Mouse (Mus musculus): Measurements from ENCODE around the gene Cox7a1.
"Not testable (repeated sequence)": the region's sequence is repeated elsewhere in the genome, so short reads cannot be mapped to it uniquely, and the experiment has no call there.

The Cox7a1 gene

DNA sequence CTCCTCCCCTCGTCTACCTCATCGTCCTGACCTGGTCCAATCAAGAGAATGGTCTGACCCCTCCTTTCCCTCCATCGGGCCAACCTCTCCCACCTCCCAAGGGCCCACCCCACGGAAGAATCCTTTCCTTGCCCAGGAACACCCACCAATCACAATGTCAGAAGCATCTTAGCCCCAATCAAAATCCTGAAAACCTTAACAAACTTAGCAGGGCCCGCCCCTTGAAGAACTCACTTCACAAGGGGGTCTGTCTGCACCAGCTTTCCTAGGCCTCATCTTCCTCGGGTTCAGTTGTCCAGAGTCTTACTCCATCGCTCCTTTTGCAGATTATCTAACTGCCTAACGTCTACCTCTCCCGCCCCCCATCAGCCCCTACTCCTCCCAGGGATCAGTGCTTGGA lies 9.1 kb downstream of the Cox7a1 start:
- no peak for DNase-seq (ENCODE audit: low spot score)

DNA sequence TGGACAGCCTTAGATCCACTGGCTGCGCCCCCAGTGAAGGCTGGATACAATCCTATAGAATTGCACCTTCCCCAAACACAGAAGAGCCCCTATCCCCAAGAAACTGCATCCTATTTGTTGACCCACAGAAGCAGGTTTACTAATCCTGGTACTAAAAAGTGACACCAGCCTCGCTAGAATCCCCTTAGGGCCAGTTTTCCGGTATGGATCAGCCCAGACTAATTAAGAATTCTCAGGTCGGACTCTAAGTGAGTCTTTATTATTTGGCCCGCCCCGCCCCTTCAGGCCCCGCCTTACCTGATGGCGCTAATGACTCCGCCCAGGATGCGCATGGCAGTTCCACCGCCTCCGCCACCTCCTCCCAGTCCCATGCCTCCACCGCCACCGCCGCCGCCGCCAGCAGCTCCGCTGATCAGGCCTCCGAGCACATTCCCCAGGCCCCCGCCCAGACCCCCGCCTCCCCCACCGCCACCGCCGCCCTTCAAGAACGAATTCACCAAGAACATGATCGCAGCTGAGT lies 9.7 kb downstream of the Cox7a1 start:
- DNase-seq (ENCODE audit: low spot score): peak; percentile 78

DNA sequence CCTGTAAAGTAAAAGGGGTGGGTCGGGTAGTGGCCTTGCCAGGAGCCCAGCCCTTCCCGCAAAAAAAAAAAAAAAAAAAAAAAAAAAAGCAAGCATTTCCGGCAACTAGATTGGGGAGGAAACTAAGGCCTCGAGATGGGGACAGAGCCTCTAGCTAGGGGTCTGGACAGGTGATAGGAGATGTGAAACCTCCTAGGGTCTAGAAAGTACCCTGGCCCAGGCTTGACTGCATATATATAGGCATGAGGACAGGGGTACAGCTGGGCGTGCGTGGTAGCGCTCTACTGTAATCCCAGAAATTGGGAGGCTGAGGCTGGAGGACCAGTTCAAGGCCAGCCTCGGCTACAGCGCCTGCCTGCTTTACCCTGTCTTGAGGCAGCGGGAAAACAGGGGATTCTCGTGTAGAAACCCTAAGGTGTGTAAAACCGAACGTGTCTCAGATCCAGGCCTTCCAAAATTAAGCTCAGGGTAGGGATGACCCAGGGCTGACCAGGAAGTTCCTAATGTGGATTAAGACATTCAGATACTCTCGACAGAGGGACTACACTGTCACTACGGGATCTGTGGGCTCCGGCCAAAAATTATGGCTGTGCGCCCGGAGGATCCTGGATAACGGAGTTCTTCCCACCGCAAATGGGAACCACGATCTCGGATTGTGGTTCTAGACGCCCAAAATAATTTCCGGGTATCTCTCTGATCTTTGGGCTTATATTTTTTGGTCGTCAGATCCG lies 10.3 kb downstream of the Cox7a1 start:
- DNase-seq (ENCODE audit: low spot score): peak; percentile 40

DNA sequence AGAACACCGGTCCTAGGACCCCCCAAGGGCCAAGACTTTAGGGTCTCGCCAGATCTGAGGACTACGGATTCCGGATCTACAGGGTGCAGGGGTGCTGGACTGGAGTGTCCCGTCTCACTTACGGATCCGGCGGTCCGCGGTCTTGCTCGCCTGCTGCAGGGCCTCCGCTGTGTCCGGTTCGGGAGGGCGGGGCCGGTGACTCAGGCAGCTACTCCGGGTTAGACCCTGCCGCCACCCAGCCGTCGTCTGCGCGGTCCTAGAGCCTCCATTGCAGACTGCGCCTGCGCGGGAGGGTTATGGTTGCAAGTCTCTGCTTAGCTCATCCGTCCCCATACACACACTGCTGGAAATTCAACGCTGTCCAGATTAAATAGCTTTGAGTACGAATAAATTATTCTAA lies 10.9 kb downstream of the Cox7a1 start:
- peak; percentile 97 for DNase-seq (ENCODE audit: low spot score)

DNA sequence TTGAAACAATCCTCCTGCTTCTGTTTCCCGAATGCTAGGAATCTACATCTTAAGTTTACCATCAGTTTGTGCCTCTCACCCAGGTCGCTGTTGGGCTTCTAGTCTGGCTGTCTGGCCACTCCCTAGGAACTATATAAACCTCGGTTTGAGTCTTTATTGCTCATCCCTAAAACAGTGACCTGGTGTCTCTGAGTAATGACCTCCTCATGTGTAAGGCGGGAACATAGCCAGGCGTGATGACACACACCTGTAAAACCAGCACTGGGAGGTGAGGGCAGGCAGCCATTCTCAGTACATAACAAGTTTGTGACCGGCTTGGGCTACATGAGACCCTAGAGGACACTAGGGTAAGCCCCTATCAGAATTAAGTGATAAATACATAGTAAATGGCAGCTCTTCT lies 11.5 kb downstream of the Cox7a1 start:
- DNase-seq (ENCODE audit: low spot score): no peak

DNA sequence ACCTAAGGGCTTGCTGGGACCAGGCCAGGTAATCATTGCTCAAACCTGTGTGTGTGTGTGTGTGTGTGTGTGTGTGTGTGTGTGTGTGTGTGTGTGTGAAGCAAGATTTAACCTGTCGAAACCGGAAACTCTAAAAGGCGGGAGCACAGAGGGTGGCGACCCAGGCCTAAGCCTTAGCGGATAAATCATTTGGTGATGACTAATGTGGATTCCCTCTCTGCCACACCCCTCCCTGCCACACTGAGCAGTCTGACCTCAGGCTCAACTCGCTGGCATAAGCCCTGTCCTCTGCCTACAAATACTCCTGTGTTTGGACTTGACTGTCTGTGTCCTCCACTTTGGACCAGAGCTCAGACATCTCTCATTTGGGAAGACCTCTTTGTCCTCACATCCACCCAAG lies 12.2 kb downstream of the Cox7a1 start:
- DNase-seq (ENCODE audit: low spot score): no peak

DNA sequence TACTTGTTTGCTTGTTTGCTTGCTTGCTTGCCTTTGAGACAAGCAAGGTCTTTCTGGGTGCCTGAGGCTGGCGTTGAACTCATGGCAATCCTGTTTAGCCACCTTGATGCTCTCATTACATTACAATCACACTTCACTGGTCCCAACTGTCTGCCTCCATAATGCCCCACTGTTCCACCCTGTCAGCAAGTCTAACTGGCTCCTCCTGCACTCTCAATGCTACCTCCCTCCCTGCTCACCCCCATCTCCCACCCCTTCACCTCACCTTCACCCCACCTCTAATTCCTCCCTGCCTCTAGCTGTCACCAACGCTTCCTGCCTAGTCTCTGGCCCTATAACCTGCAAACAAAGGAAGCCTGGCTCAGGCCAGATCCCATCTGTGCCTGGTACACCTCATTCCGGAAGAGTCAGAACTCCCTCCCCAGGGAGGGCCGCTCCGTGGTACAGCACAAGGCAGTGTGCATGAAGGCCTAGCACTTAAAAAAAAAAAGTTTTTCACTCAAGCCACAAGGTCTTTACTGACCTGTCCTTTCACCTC lies 13.7 kb downstream of the Cox7a1 start:
- DNase-seq (ENCODE audit: low spot score): no peak

DNA sequence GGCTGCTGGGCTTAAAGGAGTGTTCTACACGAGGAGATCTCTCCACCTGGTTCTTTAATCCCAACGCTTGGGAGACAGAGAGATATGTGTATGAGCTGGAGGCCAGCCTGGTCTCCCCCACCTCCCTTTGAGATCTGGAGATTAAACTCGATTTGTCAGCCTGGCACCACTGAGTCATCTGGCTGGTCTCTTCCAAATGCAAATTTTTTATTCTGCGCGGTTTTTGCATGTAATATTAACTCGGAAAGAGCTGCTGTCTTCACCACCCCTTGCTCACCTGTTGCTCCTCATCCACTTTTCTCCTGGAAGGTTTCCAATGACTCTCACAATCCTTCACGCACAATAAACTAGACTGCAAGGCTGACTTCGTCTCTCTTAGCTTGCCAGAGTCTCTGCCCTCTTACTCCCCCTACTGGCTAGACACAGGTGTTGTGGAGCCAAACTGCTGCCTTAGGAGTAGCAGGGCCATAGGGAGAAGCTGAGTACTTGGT lies 14.6 kb downstream of the Cox7a1 start, which contains the start of gene Capns1:
Gene Capns1, minus strand, starts transcription at position 331 of the 491 bp plus-strand sequence.
- DNase-seq (ENCODE audit: low spot score): peak; percentile 90

DNA sequence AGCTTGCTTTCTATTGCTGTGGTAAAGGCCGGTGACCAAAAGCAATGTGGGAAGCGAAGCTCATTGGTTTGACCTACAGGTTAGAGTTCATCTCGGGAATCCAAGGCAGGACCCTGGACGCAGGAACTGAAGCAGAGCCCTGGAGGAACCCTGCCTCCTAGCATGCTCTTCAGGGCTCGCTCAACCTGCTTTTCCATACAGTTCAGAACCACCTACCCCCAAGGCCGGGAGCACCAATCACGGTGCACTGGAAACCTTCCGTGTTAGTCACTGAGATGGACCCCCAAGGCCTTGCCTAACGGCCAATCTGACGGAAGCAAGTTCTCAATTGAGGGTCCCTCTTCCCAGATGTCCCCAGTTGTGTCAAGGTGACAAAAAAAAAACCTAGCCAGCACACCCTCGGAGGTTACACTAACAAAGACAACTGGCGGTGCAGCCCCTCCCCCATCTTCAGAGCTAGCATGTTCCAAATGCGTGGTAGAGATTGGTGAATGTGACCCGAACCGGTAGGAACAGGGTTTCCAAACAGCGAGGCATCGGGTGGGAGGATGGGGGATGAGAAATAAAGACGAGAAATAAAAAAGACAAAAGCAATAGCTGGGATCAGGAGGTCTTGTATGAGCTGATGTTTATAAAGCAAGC lies 15.7 kb downstream of the Cox7a1 start:
- no peak for DNase-seq (ENCODE audit: low spot score)

DNA sequence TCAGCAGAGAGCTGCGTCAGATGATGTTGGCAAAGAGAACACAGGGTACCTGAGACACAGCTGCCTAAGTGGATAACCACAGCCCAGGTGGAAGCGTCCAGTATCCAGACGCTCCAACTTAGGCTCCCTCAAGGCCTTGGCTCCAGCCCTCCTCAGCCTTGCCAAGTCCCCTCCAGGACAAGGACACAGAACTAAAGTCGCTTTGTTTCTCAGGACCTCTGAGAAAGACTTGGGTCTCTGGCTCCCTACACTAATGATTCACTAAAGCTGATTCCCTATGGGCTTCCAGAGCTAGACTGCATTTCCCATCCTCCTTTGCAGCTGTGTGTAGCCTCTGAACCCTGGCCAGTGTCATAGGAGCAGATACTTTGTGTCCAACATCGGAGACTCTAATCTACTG lies 16.3 kb downstream of the Cox7a1 start:
- DNase-seq (ENCODE audit: low spot score): no peak

DNA sequence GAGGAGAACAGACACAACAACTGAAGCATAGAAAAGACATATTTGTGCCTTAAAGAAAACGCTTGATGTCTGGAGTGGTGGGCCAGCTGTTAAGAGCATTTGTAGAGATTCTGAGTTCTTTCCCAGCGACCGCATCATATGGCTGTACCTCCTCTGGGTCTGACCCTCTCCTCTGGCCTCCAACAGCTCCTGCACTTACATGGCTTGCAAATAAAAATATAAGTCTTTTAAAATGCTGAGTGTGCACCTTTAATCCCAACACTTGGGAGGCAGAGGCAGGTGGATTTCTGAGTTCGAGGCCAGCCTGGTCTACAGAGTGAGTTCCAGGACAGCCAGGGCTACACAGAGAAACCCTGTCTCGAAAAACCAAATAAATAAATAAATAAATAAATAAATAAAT lies 16.7 kb downstream of the Cox7a1 start:
- DNase-seq (ENCODE audit: low spot score): not testable (repeated sequence)

DNA sequence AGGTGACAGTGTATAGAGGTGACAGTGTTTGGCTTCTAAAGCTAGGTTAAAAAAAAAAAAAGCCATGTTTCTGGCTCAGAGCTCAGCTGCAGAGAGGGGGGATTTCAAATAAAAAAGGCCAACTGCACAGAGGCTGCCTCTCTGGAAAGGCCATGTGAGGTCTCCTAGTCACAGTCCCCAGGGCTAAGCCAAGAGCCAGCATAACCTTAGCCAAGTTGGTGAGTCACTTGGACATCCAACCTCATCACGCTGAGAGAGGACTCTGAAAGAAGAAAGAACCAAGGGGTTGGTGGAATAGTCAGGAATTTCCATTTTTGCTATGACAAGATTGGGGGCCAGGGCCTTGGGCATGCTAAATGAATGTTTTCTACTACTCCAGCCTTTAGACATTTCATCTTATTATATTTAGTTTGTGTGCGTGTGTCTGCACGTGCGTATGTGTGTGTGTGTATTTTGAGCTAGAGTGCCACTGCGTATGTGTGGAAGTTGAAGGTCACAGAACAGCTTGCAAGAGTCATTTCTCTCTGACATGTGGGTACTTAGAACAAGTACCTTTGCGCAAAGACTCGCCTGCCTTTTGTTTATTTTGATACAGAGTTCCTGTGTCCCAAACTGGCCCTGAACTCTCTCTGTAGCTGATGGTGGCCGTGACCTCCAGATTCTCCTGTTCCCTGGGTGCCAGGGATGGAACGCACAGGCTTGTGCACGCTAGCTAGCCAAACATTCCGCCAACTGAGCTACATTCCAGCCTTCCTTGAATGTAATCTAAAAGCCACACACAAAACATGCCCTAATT lies 19.1 kb downstream of the Cox7a1 start:
- no peak for DNase-seq (ENCODE audit: low spot score)

DNA sequence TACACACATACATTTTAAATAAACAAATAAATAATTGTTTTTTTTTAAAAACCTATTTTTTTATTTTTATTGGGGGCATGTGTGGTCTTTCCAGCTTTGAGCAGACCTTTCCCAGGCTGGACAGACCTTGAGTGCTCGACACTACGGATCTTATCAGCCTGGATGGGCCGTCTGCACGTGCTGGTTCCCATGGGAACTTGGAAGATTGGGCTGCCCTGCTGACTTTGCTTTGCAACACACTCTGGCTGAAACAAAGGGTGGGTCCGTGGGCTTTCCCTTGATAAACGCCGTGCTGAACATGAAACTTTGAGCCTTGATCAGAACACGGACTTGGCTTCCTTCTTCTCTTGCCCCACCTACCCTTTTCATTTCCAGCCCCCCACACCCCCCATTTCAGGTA lies 20.4 kb downstream of the Cox7a1 start:
- no peak for DNase-seq (ENCODE audit: low spot score)

DNA sequence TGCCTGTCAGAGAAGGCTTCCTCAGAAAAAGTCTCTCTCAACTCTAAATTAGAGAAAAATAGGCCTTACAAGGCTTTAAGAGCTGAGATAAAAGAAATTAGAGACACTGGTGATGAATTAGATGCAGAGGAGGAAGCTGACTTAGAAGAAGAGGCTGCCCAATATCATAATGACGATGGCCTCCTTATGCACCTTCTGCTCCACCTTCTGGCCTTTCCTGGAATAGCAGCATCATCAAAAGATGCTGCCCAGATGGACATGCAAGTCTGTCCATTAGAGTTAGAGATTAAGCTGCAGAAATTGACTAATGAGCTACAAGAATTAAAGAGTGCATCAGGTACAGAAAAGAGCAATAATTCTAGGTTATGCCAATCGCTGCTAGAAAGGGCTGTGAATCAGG lies 21.4 kb downstream of the Cox7a1 start:
- peak; percentile 82 for DNase-seq (ENCODE audit: low spot score)

DNA sequence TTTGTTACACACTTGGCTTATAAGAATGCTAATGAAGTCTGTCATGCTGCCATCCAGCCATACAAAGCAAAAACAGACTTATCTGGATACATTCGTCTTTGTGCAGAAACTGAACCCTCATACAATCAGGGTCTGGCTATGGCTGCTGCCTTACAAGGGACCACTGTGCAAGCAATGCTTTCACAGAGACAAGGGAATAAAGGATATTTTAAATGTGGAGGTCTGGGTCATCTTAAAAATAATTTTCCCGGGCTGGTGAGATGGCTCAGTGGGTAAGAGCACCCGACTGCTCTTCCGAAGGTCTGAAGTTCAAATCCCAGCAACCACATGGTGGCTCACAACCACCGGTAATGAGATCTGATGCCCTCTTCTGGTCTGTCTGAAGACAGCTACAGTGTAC lies 22.4 kb downstream of the Cox7a1 start:
- not testable (repeated sequence) for DNase-seq (ENCODE audit: low spot score)

DNA sequence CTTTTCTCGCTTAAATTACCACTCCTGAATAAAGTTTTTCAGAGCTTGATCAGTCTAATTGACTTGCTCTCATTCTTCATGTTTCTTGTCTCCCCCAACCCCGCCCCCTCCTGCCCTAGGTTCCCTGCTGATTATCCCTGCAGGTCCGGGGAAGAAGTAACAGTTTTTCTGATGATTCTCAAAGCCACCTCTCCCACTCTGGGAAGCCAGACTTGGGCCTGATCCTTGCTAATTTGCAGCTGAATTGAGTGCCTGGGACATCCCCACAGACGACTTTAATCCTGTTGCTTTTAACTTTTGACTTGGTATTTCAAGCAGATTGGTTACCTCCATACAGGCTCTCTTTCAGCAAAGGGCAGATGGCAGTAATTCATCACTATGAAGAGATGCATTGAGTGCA lies 27.1 kb downstream of the Cox7a1 start:
- DNase-seq (ENCODE audit: low spot score): no peak

DNA sequence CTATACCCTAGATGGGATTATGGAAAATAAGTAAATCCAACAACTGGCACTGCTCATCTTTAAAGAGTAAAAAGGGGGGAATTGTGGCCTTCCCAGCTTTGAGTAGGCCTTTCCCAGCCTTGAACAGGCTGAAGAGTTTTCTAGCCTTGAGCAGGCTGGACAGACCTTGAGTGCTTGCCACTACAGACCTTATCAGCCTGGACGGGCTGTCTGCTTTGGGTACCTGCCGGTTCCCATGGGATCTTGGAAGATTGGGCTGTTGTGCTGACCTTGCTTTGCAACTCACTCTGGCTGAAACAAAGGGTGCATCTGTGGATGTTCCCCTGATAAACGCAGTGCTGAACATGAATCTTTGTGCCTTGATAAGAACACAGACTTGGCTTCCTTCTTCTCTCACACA lies 29.9 kb downstream of the Cox7a1 start:
- no peak for DNase-seq (ENCODE audit: low spot score)

DNA sequence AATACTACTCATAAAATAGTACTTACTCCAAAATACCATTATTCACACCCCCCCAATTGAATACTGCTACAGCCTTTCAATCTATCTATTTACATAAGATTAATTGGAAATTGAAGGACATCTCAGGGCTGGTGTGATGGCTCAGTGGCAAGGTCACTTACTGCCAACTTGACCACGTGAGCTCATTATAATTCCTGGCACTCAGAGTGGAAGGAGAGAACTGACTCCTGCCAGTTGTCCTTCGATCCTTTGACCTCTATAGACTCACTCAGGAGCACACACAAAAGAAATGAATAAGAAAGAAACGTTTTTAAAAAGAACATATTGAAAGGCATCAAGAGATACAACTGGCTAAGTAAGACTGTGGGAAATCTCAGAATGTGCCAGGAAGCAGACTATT lies 31.9 kb downstream of the Cox7a1 start:
- no peak for DNase-seq (ENCODE audit: low spot score)

DNA sequence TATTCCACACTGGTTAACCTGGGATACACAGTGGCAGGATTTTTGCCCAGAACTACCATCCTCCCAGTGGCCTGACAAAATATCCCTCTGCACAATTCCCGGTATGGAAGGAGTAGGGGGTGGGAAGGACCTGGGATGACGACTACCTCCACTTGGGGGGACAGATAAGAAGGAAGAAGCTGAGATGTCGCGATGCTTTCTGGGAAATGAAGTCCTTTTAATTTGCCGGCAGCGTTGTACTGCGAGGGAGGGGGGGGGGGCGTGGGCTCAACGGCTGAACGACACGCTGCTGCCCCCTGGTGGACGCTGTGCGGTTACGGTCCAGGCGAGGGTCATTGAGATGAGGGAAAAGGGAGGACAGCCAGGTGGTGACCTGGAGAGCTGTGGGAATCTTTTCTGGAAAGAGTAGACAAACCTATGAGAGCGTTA lies 32.8 kb downstream of the Cox7a1 start:
- peak; percentile 92 for DNase-seq (ENCODE audit: low spot score)

DNA sequence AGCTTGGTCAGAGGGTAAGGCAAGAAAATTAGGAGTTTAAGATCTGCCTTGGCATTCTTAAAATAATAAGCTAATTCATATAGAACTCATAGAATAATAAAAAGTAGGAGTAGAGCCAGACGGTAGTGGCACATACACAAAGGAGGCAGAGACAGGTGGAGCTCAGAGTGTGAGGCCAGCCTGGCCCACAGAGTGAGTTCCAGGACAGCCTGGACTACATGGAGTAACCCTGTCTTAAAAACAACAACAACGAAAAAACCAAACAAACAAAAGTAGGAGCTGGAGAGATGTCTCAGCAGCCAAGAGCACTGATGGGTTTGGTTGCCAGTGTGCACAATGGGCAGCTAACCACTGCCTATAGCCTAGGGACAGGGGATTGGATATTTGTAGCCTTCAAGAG lies 33.3 kb downstream of the Cox7a1 start:
- no peak for DNase-seq (ENCODE audit: low spot score)

DNA sequence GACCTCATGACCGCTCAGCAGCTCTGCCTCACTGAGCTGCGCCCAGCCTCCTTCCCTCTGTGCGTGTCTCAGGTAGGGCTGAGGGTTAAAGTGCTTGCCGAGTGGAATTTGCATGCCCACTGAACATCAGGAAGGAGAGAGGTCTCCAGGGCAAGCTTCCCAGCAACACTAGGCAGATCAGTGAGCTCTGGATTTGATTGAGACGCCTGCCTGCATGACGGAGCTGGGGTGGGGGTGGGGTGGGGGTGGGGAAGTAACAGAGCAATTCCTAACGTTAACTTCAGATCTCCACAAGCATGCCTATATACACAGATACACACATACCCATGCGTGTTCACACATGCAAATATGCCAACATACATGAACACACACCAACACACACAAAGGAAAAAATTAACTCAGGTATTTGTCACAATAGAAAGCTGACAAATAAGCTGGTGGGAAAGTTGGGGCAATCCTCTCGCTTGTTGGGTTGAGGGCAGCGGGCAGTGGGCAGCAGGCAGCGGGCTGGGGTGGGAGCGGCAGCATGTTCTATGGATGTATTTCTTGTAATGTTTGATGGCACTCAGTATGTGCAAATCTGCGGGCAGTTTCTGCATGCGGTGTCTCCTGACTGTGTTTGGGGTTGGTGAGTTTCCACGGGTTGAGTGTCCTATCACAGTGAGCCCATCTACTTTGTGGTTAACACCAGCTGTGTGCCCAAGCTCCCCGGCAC lies 35.5 kb downstream of the Cox7a1 start:
- peak; percentile 74 for DNase-seq (ENCODE audit: low spot score)

DNA sequence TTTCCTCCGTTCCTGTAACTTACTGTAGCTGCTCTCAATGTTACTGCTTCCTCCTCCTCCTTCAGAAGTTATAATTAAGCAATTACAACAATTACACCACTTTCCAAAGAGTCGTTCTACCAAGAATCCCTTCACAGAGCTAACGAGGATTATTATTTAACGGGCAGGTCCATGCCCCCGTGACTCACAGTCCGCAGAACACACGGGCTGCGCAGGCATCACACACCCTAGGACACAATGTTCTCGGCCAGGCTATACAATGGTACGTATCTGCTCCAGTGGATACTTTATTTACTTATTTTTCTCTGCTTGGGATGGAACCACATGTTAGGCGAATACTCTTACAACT lies 36.0 kb downstream of the Cox7a1 start:
- no peak for DNase-seq (ENCODE audit: low spot score)
